Mouse (Mus musculus) bone marrow macrophage, adult 2 months (primary cell): ENCODE measurements around the gene Dnajc8.

ENCODE experiments used
- CTCF ChIP-seq: IDR thresholded peaks from 2 replicates; pipeline ENCODE4 v1.5.1; 2012; ENCODE audit warnings: low read depth, mild to moderate bottlenecking, low read length, moderate library complexity
- POLR2A ChIP-seq: IDR thresholded peaks from 2 replicates; pipeline ENCODE4 v1.6.1; 2012; ENCODE audit warnings: mild to moderate bottlenecking, low read depth, low read length, borderline replicate concordance

DNA sequence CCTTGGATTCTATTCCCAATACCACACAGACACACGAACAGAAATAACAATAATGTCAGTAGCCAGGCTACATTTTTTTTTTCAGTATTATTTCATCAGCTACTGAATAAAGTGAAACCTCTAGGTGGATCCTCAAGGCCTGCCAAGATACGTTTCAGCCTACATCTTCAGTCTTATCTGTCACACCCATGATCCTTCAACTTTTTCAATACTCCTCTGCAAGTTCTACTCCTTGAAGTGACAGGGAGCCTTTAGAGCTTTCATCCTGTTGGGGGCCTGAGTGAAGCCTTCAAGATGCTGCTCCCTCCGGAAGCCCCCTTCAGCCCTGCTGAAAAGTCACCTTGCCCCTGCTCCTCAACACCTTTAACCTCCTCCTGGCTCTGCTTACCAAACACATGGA, 23.3 kb upstream of the Dnajc8 start:
- TF ChIP-seq CTCF (no peak), POLR2A (no peak)
